Mouse (Mus musculus) liver, embryonic 11.5 days (tissue): ENCODE results near the gene Hcrt. TPM values are rescaled to one million over a fixed set of nuclear protein-coding genes. Genes with fewer than 3 reads are reported as not detected.

Experiments used
- ATAC-seq: fragments of 200-750 bp; cut with Nextera tagmentation; replicated peaks from 2 replicates; pipeline ENCODE4 v1.8.0; 2017; ENCODE audit warnings: moderate number of reproducible peaks, mild to moderate bottlenecking, moderate TSS enrichment, moderate library complexity; ENCODE audit not compliant: low FRiP score
- DNase-seq: peaks from one replicate; pipeline ENCODE4 v3.0.0-alpha.2; 2017; ENCODE audit warnings: low spot score
- H3K27ac ChIP-seq: fragments of 300-500 bp; sonication (generic); 2 replicates; pipeline ENCODE4 v1.5.1; 2014; ENCODE audit warnings: mild to moderate bottlenecking, low read depth, low read length, control low read depth
- H3K27me3 ChIP-seq: fragments of 300-500 bp; sonication (generic); replicated peaks from 2 replicates; pipeline ENCODE4 v1.6.1; 2014; ENCODE audit warnings: low read length, mixed read lengths; ENCODE audit not compliant: control insufficient read depth, insufficient read depth
- H3K36me3 ChIP-seq: fragments of 300-500 bp; sonication (generic); 2 replicates; pipeline ENCODE4 v1.6.1; 2014; ENCODE audit warnings: mild to moderate bottlenecking, low read length, moderate library complexity, mixed read lengths; ENCODE audit not compliant: control insufficient read depth, insufficient read depth
- H3K4me1 ChIP-seq: fragments of 300-500 bp; sonication (generic); replicated peaks from 2 replicates; pipeline ENCODE4 v1.6.1; 2014; ENCODE audit warnings: low read length, mixed read lengths; ENCODE audit not compliant: control insufficient read depth, insufficient read depth
- H3K4me2 ChIP-seq: fragments of 300-500 bp; sonication (generic); 2 replicates; pipeline ENCODE4 v1.6.1; 2014; ENCODE audit warnings: mild to moderate bottlenecking, control low read depth, moderate library complexity
- H3K4me3 ChIP-seq: fragments of 300-500 bp; sonication (generic); 2 replicates; pipeline ENCODE4 v1.5.1; 2014; ENCODE audit warnings: low read depth, low read length, control low read depth
- H3K9ac ChIP-seq: fragments of 300-500 bp; sonication (generic); 2 replicates; pipeline ENCODE4 v1.6.1; 2014; ENCODE audit warnings: low read depth, low read length, control low read depth
- H3K9me3 ChIP-seq: fragments of 300-500 bp; sonication (generic); 2 replicates; pipeline ENCODE4 v1.6.1; 2016; ENCODE audit warnings: low read length, inconsistent platforms, mixed read lengths; ENCODE audit not compliant: control insufficient read depth
- WGBS: fragments of 180-500 bp; shearing (Covaris S2); extraction: QIAGEN DNeasy Blood & Tissue Kit; methylation state at CpG from one replicate; pipeline ENCODE4 v1.1.7; 2014; 5-methylcytosine and 5-hydroxymethylcytosine counted together
- polyA plus RNA-seq: library from polyadenylated mRNA; unstranded; fragments of >200 nt; fragmentation: Nextera tagmentation; extraction: Ambion mirVana; gene quantifications from 2 replicates; pipeline ENCODE4 v1.2.1, GENCODE M21; 2014

Hcrt gene
- polyA plus RNA-seq, 1 experiment from 2014 or later: not detected

DNA sequence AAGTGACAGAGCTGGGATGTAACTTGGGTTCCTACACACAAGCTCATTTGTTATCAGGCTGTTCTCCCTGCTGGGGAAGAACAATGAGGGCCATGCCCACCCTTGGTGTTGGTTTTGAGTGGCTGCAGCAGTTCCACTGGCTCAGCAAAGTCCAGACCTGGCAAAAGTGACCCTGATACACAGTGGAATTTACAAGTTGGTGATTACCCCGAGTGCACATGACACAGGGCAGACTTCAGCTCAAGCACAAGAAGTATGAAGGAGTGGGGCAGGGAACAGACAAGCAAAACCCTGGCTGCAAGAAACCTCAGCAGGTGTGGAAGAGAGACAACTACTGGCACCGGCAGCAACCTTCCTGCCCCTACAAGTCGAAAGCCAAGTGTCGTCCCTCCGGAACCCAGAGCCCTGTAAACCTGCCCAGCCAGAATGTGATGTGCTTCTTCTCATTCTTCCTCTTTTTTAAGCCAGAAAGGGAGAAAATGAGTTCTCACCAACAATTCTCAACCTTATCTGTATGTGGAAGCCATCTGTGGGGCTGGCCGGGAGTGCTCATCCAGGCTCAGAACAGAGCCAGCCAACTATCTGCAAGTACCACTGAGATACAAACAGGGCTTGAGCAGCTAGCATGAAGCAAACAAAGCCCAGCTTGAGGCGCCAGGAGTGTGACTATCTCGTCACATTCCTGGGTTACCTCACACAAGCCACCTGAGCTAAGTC is 40.8 kb downstream of the Hcrt start:
- Histone ChIP-seq H3K9ac (0 out of 2 replicates have a peak overlapping the region, but pooled peaks have one; percentile 25), H3K9me3 (no peaks in the 10 kb centered on the region), H3K27me3 (no peaks in the 10 kb centered on the region), H3K4me2 (peak overlapping the region; percentile 42), H3K27ac (peak overlapping the region; percentile 74), H3K36me3 (peaks cover 20% of the 10 kb centered on the region), H3K4me1 (peaks cover 61% of the 10 kb centered on the region), H3K4me3 (no peak overlapping the region; the same call in 1 of the 2 replicates)
- WGBS: 40% methylated on average over 8 of the region's 8 CpGs
- no peak for DNase-seq
- peak; percentile 76 for ATAC-seq

GRCm38 (mm10) chr11:100721254-100721653 is 41.5 kb downstream of the Hcrt start:
- ATAC-seq: no peak
- peak overlapping the region; percentile 29 for H3K4me2 ChIP-seq
- 0 out of 2 replicates have a peak overlapping the region, but pooled peaks have one; percentile 25 for H3K9ac ChIP-seq
- H3K27ac ChIP-seq: peak overlapping the region; percentile 74
- 34% methylated on average over 4 of the region's 4 CpGs for WGBS
- no peak overlapping the region for H3K4me3 ChIP-seq
- no peak for DNase-seq
- peaks cover 24% of the 10 kb centered on the region for H3K36me3 ChIP-seq
- no peaks in the 10 kb centered on the region for H3K9me3 ChIP-seq
- H3K27me3 ChIP-seq: no peaks in the 10 kb centered on the region
- H3K4me1 ChIP-seq: peaks cover 61% of the 10 kb centered on the region

GRCm38 (mm10) chr11:100720345-100720744 is 42.4 kb downstream of the Hcrt start:
- DNase-seq (no peak), ATAC-seq (no peak)
- Histone ChIP-seq H3K36me3 (peaks cover 31% of the 10 kb centered on the region), H3K9ac (no peak overlapping the region), H3K27me3 (no peaks in the 10 kb centered on the region), H3K4me2 (no peak overlapping the region), H3K27ac (peak overlapping the region; percentile 74; the same call in 1 of the 2 replicates), H3K4me1 (peaks cover 51% of the 10 kb centered on the region), H3K9me3 (no peaks in the 10 kb centered on the region), H3K4me3 (no peak overlapping the region)
- WGBS: 47% methylated on average over 5 of the region's 5 CpGs

DNA sequence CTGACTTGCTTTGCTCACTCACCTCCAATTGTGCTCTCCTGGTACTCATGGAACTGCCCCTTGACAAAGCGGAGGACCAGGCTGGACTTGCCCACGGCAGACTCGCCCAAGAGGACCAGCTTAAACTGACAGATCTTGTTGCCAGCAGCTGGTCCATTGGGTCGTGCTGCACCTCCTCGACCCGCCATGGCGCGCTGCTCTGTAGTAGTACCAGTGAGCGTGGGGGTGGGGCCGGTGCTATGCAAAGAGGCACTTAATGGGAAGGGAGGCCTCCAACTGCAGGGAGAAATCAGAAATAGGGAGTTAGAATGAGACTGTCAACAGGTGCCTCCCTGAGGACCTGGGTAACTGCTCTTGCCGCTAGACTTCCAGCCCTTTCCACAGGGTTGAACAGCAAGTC is 42.8 kb downstream of the Hcrt start:
- Histone ChIP-seq H3K27me3 (no peaks in the 10 kb centered on the region), H3K9ac (no peak overlapping the region), H3K4me2 (no peak overlapping the region), H3K4me1 (peaks cover 47% of the 10 kb centered on the region), H3K36me3 (peaks cover 33% of the 10 kb centered on the region), H3K9me3 (no peaks in the 10 kb centered on the region), H3K27ac (peak overlapping the region; percentile 7; the same call in 1 of the 2 replicates), H3K4me3 (no peak overlapping the region)
- DNase-seq: no peak
- no peak for ATAC-seq
- 80% methylated on average over 11 of the region's 11 CpGs for WGBS

GRCm38 (mm10) chr11:100719312-100719711 is 43.4 kb downstream of the Hcrt start:
- Histone ChIP-seq H3K4me1 (peaks cover 47% of the 10 kb centered on the region), H3K4me3 (no peak overlapping the region), H3K27me3 (no peaks in the 10 kb centered on the region), H3K36me3 (peaks cover 33% of the 10 kb centered on the region), H3K27ac (no peak overlapping the region; the same call in 1 of the 2 replicates), H3K4me2 (no peak overlapping the region), H3K9me3 (no peaks in the 10 kb centered on the region), H3K9ac (no peak overlapping the region)
- WGBS: 76% methylated on average over 3 of the region's 3 CpGs
- ATAC-seq (no peak), DNase-seq (no peak)

DNA sequence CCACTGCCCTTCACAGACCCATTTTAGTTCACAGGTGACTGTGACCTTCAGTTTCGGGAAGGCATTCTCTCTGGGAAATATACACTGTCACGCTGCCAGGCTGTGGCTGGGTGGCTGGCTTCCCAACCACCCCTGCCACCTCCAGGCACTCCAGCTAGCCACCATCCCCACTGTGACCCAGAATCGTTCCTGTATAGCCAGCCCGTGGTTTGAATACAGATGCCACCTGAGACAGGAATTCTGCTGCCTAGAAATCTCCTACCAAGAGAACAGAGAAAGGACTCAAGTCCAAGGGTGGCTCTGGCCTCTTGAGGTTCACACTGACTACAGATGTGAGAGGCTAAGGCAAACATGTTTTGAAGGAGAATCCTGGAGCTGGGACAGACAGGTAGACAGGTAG is 43.9 kb downstream of the Hcrt start:
- WGBS: 85% methylated on average over 4 of the region's 4 CpGs

DNA sequence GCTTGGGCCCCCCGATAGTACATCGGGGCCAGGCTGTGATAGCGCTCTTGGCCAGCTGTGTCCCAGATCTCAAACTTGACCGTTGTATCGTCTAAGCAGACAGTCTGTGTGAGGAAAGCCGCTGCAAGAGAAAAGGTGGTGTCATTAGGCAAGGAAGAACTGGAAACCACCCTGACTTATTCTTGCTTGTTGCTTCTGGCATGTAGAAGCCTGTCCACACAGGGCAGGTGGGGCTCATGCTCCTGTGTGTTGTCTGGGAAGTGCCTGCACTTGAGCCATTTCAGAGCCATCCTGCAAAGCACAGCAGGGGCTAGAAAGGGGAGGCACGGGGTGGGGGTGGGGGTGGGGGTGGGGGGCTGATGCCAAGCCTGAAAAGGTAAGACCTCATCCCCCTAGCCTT is 44.3 kb downstream of the Hcrt start:
- Histone ChIP-seq H3K27me3 (no peaks in the 10 kb centered on the region), H3K4me2 (no peak overlapping the region), H3K4me1 (peaks cover 51% of the 10 kb centered on the region), H3K4me3 (no peak overlapping the region), H3K9ac (no peak overlapping the region), H3K9me3 (no peaks in the 10 kb centered on the region), H3K36me3 (peaks cover 33% of the 10 kb centered on the region), H3K27ac (no peak overlapping the region)
- ATAC-seq: no peak
- WGBS: 88% methylated on average over 7 of the region's 7 CpGs
- DNase-seq: no peak

More for the DNA sequence above, 43.9 kb downstream of the Hcrt start:
- no peak overlapping the region for H3K27ac ChIP-seq
- no peak for ATAC-seq
- H3K36me3 ChIP-seq: peaks cover 33% of the 10 kb centered on the region
- H3K4me2 ChIP-seq: no peak overlapping the region
- H3K27me3 ChIP-seq: no peaks in the 10 kb centered on the region
- H3K9ac ChIP-seq: no peak overlapping the region
- no peaks in the 10 kb centered on the region for H3K9me3 ChIP-seq
- no peak overlapping the region for H3K4me3 ChIP-seq
- DNase-seq: no peak
- peaks cover 49% of the 10 kb centered on the region for H3K4me1 ChIP-seq

GRCm38 (mm10) chr11:100716649-100717048 is 46.1 kb downstream of the Hcrt start:
- Histone ChIP-seq H3K27ac (no peak overlapping the region), H3K9ac (no peak overlapping the region), H3K9me3 (no peaks in the 10 kb centered on the region), H3K36me3 (peaks cover 33% of the 10 kb centered on the region), H3K27me3 (no peaks in the 10 kb centered on the region), H3K4me2 (no peak overlapping the region), H3K4me1 (peaks cover 44% of the 10 kb centered on the region), H3K4me3 (no peak overlapping the region)
- ATAC-seq (no peak), DNase-seq (no peak)
- whole genome bisulfite sequencing: 86% methylated on average over 3 of the region's 3 CpGs

DNA sequence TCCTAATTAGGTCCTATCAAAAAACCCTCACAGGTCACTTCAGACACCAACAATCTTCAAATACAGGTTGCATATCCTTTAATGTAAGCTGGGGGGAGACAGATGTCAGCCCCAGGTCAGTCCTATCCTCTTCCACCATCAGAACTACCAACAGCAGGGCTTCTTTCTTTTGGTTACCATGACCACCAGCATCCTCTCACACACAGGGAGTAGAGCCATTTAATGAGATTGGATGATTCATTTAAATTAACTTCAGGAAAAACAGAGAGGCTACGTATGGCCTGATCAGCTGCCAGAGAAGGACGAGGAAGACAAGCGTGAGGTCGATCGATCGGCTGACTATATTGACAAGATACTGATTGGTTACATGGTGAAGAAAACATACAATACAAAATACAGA is 47.8 kb downstream of the Hcrt start:
- no peak for DNase-seq
- Histone ChIP-seq H3K9ac (no peak overlapping the region), H3K36me3 (peaks cover 39% of the 10 kb centered on the region), H3K4me3 (no peak overlapping the region), H3K9me3 (no peaks in the 10 kb centered on the region), H3K27ac (0 out of 2 replicates have a peak overlapping the region, but pooled peaks have one; percentile 88), H3K4me1 (peaks cover 36% of the 10 kb centered on the region), H3K27me3 (no peaks in the 10 kb centered on the region), H3K4me2 (no peak overlapping the region)
- no peak for ATAC-seq
- 90% methylated on average over 6 of the region's 6 CpGs for WGBS
